Mouse (Mus musculus) kidney, postnatal 36 days (tissue): ENCODE measurements around the gene Thrb.

Experiments
- DNase-seq, 2 experiments: peaks; one replicate each; pipeline ENCODE4 v3.0.0; 2021 to 2022; ENCODE audit warnings: mixed read lengths in 2 of 2

The Thrb gene

DNA sequence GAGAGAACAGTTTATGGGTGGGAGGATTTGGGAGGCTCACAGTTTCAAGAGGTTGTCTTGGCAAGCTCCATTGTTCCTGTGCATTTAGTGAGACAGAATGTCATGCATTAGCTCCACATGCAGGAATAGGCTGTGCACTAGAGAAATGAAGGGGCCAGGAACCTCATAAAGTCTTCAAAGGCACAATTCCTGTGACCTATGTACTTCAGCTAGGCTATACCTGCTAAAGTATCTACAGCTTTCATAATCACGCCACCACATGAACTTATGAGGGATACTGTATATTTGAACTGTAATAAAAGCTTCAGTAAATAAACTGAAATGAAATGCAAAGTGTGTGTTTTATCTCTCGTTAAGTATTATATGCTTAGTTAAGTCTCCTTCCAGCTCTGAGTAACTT lies 59.4 kb downstream of the Thrb start:
- no peak for DNase-seq

DNA sequence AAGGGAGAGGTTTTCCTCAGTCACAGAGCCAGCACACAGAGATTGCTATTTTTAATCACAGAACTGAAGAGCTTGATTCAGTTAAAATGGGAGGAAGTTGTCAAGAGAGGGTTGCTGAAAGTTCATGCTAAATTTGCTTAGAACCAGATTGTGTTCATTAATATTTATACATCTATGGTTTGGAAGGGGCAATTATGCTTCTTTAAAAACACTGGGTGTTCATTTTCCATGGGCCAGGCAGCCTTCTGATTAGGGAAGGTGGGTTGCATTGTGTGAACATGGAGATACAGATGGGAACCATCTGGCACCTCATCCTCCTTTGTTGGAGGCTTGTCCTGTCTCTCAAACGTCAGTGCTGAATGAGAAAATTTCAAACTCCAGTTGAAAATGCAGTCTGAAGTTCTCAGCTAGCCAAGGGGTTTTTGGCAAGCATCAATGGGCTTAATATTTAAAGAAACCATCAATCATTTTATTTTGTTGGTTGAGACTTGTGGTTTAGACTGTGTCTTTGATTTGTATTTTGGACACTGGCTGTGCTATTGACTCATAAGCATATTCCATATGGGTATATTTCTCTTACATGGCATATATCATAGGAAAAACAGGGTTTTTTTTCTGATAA lies 62.9 kb downstream of the Thrb start:
- DNase-seq = peak in 1 of 2 experiments; percentile 10

DNA sequence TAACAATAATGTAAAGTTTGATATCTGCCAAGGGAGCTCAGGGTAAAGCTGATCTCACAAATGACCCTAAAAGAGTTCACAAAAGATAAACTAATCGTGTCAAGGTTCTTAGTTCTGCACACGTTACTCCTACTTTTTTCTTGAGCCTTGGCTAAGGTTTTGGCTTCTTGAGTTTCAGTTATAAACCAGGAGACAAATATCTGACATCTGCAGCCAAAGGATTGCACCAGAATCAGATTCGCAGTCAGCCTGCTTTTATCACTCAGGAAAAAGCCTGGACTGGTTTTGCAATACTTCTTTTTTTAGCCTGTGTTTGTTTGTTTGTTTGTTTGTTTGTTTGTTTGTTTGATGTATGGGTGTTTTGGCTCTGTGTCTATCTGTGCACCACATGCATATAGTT lies 64.5 kb downstream of the Thrb start:
- DNase-seq = no peak

DNA sequence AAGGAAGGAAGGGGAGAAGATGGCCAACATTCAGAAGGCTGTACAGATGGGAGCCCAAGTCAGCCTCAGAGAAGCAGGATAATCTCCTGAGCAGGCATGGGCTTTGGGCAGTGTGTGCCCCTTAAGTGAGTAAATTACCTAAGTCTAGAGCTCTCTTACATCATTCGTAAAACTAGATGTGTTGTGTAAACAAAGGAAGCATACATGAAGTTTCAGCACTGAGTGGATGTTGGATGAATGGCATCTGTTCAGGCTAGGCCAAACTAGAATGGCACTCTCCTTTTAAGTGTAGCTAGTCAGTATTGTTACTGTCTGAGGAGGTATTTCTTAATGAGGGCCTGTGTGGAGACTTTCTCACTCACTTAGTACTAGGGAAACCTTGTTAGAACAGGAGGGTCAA lies 66.8 kb downstream of the Thrb start:
- DNase-seq = no peak

DNA sequence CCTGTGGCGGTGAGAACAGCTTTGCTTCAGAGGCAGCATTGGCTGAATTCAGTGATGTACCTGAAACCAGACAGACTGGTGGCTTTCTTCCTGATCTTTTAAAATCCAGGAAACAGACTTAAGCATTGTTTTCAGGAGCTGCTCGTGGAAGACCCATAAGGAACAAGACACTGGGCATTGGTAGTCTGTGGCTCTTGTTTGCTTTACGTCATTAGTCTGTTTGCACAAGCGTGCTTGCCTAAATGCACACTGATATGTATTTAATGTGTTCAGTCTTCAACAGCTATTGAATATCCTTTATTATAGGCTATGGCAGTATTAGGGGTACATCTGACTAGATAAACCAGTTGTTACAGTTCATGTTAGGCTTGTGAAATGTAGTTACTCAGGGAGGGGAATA lies 67.8 kb downstream of the Thrb start:
- DNase-seq = no peak

DNA sequence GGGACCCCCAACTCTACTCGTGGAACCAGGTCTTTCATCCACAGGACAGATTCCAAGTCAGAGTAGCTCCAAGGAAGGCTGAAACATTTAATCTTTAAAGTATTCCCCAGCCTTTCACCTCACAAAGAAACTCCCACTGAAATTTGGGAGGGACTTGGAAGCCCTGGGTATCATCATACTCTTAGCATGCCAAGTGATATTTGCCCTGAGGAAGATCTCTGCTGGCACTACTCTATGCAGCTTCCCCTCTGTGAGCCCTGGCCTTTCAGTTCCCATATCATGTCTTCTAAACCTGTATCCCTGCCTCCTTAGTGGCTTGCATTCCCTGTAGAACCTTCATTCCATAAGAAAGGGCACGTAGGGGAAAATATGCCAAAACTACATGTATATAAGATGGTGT lies 68.8 kb downstream of the Thrb start:
- DNase-seq = no peak

DNA sequence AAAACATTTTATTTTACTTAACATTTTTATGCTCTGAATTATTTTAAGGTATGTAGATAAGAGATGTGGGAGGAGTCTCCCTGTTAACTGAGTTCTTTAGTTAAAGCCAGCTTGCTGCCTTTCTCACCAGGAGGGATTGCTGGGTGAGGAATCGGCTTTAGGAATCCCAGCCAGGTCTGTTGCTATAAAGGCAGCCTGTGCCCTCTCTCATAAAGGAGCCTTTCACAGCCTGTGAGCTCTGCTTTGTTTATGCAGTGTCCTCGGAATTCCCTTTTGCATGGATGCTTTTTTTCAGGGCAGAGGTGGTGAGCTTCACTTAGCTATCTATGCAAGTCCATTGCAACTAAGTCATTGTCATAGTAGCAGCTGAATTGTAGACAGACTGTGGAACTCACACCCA lies 71.0 kb downstream of the Thrb start:
- no peak for DNase-seq

DNA sequence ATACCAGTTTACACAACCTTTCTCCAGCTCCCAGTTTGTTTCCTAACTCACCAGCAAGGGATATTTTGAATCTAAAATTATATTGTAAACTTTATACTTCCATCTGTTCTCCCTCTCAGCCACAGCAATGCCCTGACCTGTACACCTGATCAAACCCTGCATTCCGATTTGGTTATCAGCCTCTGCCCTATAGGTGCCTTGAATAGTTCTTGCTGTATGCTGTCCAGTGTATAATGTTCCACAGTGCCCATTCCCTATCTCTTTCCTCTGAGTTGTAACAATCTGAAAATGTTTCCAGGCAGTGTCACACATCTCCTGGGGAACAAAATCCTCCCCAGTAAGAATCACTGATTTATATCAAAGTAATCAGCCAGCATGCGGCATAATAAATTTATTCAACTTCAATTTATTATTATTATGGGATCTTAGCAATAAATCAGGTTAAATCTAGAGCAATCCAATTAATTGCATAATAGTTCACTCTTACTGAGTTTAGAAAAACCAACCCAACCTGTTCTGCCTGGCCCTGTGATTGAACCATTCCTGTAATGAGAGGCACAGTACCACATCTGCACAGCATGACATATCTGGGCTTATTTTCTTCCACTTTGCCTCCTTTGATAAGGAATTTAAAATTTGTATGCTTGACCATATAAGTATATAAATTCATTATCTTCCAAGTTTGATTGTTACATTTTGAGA lies 73.2 kb downstream of the Thrb start:
- DNase-seq = peak in 1 of 2 experiments; percentile 13

DNA sequence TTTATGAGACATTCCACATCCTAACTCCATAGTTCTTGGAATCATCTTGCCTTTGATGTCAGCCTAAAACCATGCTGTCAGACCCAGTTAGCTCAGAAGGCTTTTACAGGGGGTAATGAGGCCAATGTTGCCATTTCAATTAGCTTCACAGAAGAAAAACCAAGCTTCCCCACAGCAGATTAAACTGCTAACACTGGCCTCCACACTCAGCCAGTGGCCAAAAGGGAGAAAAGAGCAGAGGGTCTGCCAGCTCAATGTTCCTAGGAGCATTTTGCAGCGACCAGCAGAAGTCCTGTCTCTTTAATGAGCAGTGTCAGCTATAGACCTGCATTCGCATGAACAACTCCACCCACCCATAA lies 73.7 kb downstream of the Thrb start:
- DNase-seq = no peak

DNA sequence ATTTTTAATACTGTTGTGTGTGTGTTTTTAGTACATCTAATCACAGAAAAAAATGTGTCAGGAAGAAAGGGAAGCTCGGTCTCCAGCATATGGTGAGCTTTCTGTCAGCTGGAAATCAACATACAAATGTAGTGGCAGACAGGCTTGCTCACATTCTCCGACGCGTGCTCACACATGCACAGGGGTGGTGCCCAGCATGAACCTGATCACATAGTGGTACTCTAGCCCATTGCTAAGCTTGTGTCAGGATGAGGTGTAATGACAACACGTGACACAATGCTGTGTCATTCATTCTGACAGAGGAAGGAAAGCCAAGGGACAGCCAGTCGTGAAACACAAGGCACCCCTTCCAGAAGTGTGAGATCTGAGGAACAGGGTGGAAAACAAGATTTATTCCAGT lies 75.4 kb downstream of the Thrb start:
- no peak for DNase-seq

DNA sequence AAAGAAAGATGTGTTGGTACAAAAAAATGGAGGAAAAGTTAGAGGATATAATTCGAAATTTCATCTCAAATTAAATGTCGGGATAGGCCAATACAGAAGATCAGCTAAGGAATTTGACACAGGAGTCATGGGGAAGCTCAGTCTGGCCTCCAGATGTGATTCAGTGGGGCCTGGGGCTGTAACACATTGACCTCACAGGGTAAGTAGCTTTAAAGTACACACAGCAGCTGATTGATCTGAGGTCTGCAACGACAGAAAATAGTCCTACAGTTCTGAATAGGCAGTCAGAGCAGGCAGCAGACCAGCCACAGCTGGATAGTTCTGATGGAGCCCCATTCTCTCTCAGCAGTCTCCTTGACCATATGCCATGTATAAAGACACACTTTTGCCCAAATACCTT lies 80.8 kb downstream of the Thrb start:
- no peak for DNase-seq

DNA sequence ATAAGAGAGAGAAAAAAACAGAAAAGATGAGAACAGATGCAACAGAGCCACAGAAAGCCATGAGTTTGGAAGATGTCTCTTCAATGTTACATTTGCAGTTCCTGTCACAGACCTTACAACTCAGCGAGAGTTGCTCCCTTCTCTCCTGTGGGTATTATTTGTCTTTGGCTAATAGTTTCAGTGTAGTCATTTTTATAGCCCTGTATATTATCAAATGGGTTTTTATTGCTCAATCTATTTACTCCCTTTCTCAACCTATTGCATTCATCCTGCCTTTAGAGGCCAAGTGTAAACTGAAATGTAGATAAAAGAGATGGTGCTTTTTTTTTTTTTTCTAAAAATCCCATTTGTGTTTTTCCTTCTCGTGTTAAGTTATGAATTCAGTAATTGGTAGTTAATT lies 82.2 kb downstream of the Thrb start:
- no peak for DNase-seq

DNA sequence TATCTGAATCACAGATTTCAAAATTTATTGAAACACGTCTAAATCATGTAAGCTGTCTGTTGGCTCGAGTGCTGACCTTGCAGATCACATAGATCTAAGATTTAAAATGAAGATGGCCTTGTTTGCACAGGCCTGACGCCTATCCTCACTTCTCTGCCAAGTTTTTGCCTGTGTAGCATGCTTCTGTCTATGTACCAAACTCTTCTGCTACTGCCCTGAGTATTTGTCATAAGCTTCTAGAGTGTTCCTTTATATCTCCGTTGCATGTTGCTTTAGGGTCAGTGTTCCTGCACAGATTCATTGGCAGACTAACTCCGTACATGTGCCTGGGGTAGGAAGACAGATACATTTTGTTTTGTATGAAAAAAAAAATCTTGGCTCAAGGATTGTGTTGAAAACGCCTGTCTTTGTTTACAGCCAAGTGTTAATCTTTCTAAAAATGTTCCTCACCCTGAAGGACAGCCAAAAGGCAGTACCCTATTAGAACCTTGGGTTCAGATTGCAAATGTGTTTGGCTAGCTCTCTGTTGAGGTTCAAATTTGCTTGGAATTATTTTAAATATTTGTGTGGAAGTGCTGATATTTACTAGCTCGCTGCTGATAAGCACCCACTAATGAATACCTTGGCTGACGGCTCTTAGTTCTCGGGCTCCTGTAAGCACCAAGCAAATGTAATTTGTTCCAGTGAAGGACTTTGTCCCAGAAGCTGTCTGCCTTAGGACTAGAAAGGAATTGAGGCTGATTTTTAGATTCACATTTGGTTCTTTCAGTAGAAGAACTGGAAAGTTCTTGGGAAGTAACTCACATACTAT lies 83.0 kb downstream of the Thrb start:
- DNase-seq = peak in 1 of 2 experiments; percentile 33

DNA sequence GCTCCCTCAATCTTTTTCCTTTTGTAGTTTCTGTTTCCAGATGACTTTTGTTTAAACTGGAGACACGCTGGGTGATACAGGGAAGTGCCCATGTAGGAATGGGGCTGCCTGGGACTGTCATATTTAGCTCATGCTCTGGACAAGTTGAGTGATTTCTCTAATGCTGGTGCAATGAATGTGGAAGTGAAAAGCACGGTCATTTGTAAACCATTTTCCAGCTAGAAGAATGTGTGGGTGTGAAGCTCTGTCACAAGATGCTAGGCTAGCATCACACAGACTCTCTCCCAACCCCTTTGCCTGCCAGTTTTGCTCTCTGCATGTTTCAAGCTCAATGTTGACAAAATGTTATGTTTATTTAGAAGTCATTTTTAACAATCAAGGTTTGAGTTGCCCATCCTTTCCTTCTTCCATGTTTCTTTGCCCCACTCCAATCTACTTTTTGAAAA lies 83.7 kb downstream of the Thrb start:
- no peak for DNase-seq

DNA sequence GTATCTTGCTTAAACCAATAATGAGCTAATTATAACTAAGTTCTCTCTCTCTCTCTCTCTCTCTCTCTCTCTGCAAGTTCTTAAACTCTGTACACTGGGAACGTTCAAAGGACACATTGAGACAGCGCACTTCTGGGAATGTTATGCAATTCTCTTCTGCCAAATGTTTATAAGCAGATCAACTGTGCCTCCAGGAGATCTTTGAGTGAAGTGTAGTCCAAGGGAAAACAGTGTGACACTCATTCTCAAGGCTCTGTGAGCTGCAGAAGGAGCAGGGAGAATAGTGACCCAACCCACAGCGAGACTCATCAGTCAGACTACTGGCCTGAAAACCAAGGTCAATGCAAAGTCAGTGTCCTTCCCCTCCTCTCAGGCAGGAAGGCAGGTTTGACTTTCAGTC lies 87.9 kb downstream of the Thrb start:
- DNase-seq = peak; percentile 17 to 74

DNA sequence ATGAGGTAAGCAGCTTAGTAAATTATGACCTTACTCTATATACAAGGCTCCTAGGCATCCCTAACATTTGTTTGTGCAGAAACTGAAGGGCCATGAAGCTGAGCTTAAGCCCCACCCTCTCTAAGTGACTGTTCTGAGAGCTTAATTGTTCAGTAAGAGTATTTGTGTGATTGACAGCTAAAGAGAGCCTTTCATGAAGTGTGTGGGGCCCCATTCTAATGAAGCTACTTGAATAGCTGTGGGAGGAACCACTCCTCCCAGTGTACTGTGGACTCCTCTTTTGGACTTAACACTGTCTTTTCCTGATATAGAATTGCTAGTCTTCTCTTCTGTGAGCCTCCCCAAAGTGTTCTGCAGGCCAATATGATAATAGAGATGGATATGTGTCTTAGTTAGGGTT lies 88.9 kb downstream of the Thrb start:
- no peak for DNase-seq

DNA sequence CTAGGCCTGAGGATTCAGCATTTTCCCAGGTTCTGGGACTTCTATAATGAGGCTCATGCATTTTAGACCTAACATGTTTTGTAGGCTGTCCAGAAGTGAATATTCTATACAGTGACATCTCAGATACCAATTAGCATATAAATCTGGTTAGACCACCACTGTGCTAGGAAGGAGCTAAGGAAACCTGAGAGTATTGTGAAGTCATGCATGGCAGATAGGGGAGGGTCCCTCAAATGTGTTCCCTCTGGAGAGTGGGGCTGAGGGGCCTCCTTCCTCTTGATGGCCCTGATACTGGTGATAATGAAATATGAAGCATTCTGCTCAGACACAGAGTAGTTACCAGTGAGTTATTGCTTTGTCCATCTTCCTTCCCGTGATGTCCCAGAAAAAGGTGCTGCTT lies 91.8 kb downstream of the Thrb start:
- no peak for DNase-seq

DNA sequence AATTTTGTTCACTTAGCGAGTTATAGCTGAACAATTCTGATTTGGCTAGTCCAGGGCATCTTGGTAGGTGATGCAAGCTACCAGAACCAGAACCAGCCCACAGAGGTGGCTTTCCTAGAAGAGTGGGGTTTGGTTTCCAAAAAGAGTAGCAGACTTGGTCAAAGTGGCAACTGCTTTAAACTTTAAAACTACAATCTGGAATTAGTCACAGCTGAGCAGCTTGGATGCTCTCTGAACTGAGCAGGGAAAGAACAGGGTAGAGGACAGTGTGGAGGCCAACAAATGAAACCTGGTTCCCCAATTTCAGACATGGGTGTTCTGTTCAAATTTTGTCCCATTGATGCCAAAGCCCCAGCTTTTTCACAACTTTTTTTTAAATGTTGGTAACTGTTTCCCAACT lies 93.4 kb downstream of the Thrb start:
- peak in 1 of 2 experiments; percentile 27 for DNase-seq

DNA sequence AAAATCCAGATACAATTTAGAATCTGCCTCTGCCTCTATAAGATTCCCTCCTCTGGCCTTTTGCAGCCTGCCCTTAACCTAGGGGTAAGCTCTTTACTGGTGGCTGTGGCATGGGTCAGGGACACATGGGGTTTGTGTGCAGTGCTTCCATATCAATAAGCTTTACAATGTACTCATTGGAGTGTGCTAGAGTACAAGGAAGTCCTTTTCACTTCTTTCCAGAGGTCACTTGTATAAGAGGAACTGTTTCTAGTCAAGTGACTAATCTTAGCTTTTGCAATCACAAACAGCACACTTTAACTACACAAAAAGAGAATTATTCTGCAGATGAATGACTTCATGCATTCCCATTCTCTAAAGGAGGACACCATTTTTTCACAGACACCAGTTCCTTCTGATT lies 96.7 kb downstream of the Thrb start:
- no peak for DNase-seq

DNA sequence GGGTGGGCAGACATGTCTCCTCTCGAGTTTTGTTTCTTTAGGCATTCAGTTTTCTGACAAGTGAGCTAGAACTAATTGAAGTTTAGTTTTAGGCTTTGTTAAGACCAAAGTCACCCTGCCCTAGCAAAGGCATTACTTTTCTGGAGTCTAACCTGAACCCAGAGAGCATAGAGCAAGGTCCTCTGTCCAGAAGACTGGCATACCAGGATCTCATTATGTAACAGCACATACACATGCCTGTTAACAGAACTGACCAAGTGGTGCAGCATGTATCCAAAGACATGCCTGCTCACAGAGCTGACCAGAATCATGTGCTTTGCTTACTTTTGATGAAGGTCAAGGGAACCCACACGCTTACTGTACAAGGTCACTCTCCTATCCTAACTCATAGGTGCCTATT lies 107.9 kb downstream of the Thrb start:
- DNase-seq = peak; percentile 42 to 79

DNA sequence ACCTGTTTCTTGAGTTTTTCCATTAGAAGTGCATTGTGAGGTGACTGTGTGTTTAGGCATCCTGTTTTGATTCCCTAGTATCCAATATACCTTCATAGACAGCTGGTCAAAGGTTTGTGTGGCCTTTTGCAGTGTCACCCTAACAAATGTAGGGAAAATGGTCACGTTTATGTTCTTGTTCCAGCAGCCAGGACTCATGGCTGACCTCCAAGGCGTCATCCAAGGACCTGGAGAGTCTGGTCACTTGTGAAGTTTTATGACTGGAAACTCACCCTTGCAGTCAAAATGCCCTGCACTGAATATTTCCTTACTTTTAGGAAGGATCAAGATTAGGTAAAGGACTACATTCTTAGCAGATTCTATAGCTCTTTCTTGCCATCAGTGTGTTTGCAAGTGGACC lies 114.3 kb downstream of the Thrb start:
- DNase-seq = no peak

DNA sequence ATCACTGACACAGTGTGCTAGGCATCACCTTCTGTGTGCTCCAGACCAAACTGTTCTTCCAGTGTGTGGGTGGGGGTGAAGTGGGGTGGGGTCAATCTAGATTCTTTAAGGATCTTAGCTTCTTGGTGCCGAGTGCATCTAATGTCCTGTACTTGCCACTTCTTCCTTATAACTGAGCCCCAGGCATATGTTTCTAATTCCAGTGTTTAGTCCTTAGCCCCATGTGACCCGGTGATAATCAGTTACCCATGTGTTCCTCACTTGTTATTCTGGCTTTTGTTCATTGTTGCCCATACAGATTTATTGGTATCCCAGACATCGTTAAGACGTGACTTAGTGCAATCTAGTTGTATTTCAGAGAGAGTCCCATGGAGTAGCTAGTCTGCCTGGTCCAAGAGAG lies 121.9 kb downstream of the Thrb start:
- DNase-seq = no peak

DNA sequence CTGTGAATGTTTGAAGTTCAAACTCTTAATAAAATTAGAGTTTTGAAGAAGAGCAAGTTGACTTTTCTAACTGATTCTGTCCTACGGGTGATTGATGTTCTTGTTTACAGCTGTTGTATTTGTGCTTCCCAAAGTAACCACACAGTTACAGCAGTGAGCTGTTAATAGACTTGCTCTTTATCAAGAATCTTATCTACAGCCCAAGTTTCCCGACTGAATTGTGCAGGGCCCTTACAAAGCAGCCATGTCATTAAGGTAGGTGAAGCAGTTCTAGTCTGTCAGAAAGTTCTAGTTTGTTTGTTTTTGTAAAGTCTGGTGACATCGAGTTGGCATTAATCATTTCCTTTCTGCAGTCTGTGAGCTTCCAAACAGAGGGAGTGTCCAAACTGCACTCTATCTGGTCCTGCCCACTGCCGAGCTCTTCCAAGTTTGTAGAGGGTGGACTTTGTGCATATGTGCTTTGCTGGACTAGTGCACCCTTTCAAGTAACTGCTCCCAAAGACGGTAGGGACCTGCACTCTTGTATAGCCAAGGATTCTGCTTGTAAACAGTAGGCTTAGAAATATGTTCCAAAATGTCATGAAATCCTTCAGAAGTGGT lies 124.2 kb downstream of the Thrb start:
- peak; percentile 66 to 87 for DNase-seq

DNA sequence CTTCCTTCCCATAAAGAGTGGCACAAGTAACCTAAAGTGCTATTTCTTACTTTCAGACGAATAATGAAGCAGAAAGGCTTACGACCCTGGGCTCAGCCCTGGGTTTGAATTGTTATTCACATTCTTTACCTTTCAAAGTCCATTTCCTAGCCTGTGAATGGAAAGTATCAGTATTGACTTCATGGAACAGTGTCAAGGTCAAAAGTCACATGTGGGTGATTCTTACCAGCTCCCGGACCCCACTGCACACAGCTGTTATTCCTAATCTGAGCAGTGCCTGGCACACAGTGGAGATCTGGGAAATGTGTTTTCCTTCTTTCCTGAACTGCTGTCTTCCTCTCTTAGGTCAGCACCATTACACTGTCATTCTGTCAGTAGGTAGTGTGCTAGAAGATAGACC lies 125.3 kb downstream of the Thrb start:
- DNase-seq = peak; percentile 32 to 50
